Mouse (Mus musculus): ENCODE results near the gene Vps39.

Vps39 gene

DNA sequence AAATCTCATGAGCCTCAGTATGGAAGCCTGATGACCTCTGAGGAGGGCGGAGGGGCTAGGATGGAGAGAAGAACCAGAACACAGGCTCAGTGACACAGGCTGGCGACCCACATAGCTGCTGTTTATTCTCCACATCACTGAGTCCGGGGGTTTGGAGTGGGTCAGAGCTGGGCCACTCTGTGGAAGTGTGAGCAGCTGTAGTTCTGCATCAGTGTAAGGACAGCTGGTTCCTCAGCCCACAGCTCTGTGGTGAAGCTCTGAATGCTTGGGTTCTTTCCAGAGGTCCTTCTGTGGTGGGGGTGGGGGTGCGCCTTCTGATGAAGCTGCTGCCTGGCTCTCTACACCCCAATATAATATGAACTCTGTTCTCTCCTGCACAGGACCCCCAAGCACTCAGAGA lies 53.1 kb downstream of the Vps39 start:
- in situ Hi-C loops (cut with MboI), result no loop called here

- in situ Hi-C loops (cut with MboI), result no loop called here
Measured at GRCm38 (mm10) chr2:120296160-120296559, 56.8 kb downstream of the Vps39 start.

GRCm38 (mm10) chr2:120291471-120292078 lies 61.4 kb downstream of the Vps39 start:
- in situ Hi-C loops (cut with MboI), result no loop called here

- in situ Hi-C loops (cut with MboI), result no loop called here
Measured at GRCm38 (mm10) chr2:120288995-120289394, 63.9 kb downstream of the Vps39 start, which contains the start of gene Pla2g4d. Gene Pla2g4d (minus strand): TSS chr2:120289197.

DNA sequence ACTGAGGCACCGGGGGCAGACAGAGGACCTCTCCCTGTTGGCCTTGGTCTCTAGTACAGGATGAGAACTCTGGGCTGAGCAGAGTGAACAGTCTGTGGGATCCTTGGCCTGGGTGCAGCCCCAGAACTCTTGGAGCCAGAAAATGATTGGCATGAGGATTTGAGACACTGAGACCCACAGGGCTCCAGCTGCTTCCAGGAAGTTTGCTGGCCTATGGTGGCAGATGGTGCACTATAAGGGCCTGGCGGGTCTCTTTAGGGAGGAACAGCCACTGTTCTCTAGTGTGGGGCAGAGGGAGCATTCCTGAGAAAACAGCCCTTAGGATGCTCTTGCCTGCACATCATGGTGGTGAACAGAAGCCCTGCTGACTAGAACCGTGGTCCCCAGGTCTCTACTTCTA lies 64.5 kb downstream of the Vps39 start:
- in situ Hi-C loops (cut with MboI), result no loop called here

GRCm38 (mm10) chr2:120285639-120286038 lies 67.3 kb downstream of the Vps39 start:
- in situ Hi-C loops (cut with MboI), result no loop called here

DNA sequence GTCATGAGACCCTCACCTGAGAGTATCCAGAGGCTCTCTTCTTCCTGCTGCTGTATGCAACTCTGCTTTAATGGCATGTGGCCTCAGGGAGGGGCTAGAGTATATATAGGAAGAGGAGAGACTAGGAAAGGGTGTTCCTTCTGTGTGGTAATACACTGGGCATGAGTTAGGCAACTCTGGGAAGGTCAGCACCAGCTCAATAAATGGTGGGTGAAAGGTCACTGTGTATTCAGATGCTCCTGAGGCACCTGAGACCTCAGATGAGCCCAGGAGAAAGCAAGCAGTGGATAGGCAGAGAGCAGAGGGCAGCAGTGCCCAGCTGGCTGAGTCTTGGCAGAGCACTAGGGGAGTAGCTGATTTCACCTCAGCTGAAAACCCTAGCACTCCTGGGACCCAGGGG lies 68.2 kb downstream of the Vps39 start:
- in situ Hi-C loops (cut with MboI), result no loop called here

GRCm38 (mm10) chr2:120284094-120284493 lies 68.8 kb downstream of the Vps39 start:
- in situ Hi-C loops (cut with MboI), result no loop called here

DNA sequence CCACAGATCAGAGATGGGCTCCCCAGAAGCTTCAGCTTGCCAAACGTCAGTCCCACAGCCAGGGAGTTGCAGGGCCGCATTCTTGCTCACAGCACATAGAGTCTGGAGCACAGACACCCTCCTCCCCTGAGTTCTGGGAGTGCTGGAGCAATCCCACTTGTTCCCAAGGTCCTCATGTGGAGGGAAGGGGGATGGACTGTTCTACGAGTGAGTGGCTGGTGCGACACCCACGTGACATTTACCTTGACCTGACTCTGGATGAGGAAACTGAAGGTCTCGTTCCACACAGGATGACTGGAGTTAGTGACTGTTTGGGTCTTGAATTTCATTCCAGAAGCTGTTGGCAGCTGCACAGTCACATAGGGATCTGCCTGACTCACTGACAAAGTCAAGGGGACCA lies 69.4 kb downstream of the Vps39 start:
- in situ Hi-C loops (cut with MboI), result no loop called here

DNA sequence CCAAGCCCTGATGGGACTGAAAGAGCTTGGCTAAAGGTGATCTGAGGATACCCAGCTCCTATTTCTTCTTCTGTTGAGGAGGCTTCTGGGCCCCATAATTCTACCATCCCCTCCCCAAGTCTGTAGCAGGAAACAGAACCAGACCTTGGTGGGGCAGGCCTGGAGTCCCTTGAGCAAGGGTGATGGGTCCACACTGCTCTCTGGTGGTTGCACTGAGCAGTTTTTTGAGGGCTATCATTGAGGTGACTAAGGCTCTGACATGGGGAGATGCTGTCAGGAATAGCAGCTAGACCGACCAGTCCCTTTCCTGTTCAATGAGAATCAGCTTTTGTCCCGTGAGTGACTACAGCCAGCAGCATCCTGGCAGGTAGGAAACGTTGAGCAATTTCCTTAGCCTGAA lies 71.7 kb downstream of the Vps39 start:
- in situ Hi-C loops (cut with MboI), result no loop called here

GRCm38 (mm10) chr2:120279961-120280360 lies 73.0 kb downstream of the Vps39 start:
- in situ Hi-C loops (cut with MboI), result no loop called here

DNA sequence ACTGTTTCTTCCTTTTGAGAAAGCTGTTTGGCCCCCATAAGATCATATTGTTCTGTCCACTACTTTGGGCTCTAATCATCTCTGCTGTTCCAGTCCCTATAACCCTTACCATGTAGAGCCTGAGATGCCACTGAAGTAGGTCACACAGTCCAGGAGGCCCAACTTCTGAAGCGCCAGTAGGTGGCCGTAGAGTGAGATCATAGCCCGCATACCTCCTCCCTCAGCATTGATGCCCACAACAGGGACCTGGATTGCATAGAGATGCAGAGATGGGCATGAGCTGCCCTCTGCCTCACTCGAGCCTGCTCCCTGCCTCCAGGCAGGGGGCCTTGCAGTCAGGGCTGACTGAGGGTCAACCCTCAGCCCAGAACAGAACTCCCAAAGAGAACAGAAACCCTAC lies 76.0 kb downstream of the Vps39 start:
- in situ Hi-C loops (cut with MboI), result no loop called here

- in situ Hi-C loops (cut with MboI), result no loop called here
Measured at GRCm38 (mm10) chr2:120268635-120269034, 84.3 kb downstream of the Vps39 start.
